Mouse (Mus musculus): ENCODE results near the gene Stk11. TPM values are rescaled to one million over a fixed set of nuclear protein-coding genes. Genes with fewer than 3 reads are reported as not detected.
A peak's percentile ranks its signal among the peaks of the same experiment; 100 is the strongest.

Stk11 gene
- polyA plus RNA-seq, 2 experiments: 30.1 to 133 TPM

- no peak overlapping the region for H3K4me2 ChIP-seq (replicated peaks; ENCODE audit: low read depth, low read length, severe bottlenecking)
- H3K4me3 ChIP-seq (replicated peaks; ENCODE audit: low read length): no peak overlapping the region
- DNase-seq (ENCODE audit: low spot score): no peak
- no peak for ATAC-seq (ENCODE audit: low FRiP score, low read depth)
- H3K27me3 ChIP-seq (ENCODE audit: control insufficient read depth, insufficient read depth, low read length): no peaks in the 10 kb centered on the region
- H3K9ac ChIP-seq (ENCODE audit: low read depth, low read length, severe bottlenecking): no peak overlapping the region
- WGBS: 82% methylated on average over 5 of the region's 5 CpGs
- H3K9me3 ChIP-seq (ENCODE audit: control insufficient read depth, low read length): no peaks in the 10 kb centered on the region
- H3K27ac ChIP-seq (replicated peaks; ENCODE audit: low read depth, low read length): no peak overlapping the region
- no peak for TF ChIP-seq POLR2A (IDR thresholded peaks at IDR 0.05; ENCODE audit: borderline replicate concordance, extremely low read depth, insufficient read depth, insufficient read length)
- H3K4me1 ChIP-seq (ENCODE audit: control insufficient read depth, insufficient read depth, low read length): peaks cover 19% of the 10 kb centered on the region
- H3K36me3 ChIP-seq (ENCODE audit: control insufficient read depth, insufficient read depth, low read length): peaks cover 9% of the 10 kb centered on the region
Measured at GRCm38 (mm10) chr10:80176270-80176834, 60.7 kb downstream of the Stk11 start.

GRCm38 (mm10) chr10:80177441-80178279 is 62.1 kb downstream of the Stk11 start:
- 76% methylated on average over 7 of the region's 7 CpGs for WGBS
- Histone ChIP-seq H3K4me1 (ENCODE audit: control insufficient read depth, insufficient read depth, low read length) (peaks cover 19% of the 10 kb centered on the region), H3K9me3 (ENCODE audit: control insufficient read depth, low read length) (no peaks in the 10 kb centered on the region), H3K9ac (ENCODE audit: low read depth, low read length, severe bottlenecking) (no peak overlapping the region), H3K27ac (replicated peaks; ENCODE audit: low read depth, low read length) (no peak overlapping the region), H3K27me3 (ENCODE audit: control insufficient read depth, insufficient read depth, low read length) (no peaks in the 10 kb centered on the region), H3K36me3 (ENCODE audit: control insufficient read depth, insufficient read depth, low read length) (0 out of 2 replicates have a peak, but pooled peaks cover 7% of the 10 kb centered on the region), H3K4me2 (replicated peaks; ENCODE audit: low read depth, low read length, severe bottlenecking) (no peak overlapping the region), H3K4me3 (replicated peaks; ENCODE audit: low read length) (no peak overlapping the region)
- DNase-seq (ENCODE audit: low spot score): no peak
- no peak for ATAC-seq (ENCODE audit: low FRiP score, low read depth)
- TF ChIP-seq POLR2A (IDR thresholded peaks at IDR 0.05; ENCODE audit: borderline replicate concordance, extremely low read depth, insufficient read depth, insufficient read length): no peak

GRCm38 (mm10) chr10:80179068-80180051 is 63.8 kb downstream of the Stk11 start, which contains the start of gene Efna2:
Efna2 (plus strand) TSS chr10:80179482.
- H3K9ac ChIP-seq (ENCODE audit: low read depth, low read length, severe bottlenecking): peak within 1 kb of the TSS; percentile 94
- 5% methylated on average over 35 of the region's 106 CpGs for WGBS
- peak within 1 kb of the TSS; percentile 81 for H3K4me3 ChIP-seq (replicated peaks; ENCODE audit: low read length)
- no peak for TF ChIP-seq POLR2A (IDR thresholded peaks at IDR 0.05; ENCODE audit: borderline replicate concordance, extremely low read depth, insufficient read depth, insufficient read length)
- H3K36me3 ChIP-seq (ENCODE audit: control insufficient read depth, insufficient read depth, low read length): 0 out of 2 replicates have a peak, but pooled peaks cover 15% of the 10 kb centered on the region
- peak; percentile 80 for ATAC-seq (ENCODE audit: low FRiP score, low read depth)
- DNase-seq (ENCODE audit: low spot score): peak; percentile 63
- H3K27ac ChIP-seq (replicated peaks; ENCODE audit: low read depth, low read length): peak within 1 kb of the TSS; percentile 74
- H3K27me3 ChIP-seq (ENCODE audit: control insufficient read depth, insufficient read depth, low read length): no peaks in the 10 kb centered on the region
- peak within 1 kb of the TSS; percentile 91 for H3K4me2 ChIP-seq (replicated peaks; ENCODE audit: low read depth, low read length, severe bottlenecking)
- H3K4me1 ChIP-seq (ENCODE audit: control insufficient read depth, insufficient read depth, low read length): peaks cover 17% of the 10 kb centered on the region
- H3K9me3 ChIP-seq (ENCODE audit: control insufficient read depth, low read length): no peaks in the 10 kb centered on the region

Other genes with a start within 250 kb of the Stk11 start
Only the 30 nearest of the 35 such genes appear.
- gene Cfd, start 224.9 kb upstream of the Stk11 start, polyA plus RNA-seq (2012; rRNA removed): 1.1 and 2.3 TPM in 2 replicates
- not detected in 2 replicates for gene Cfd, start 224.9 kb upstream of the Stk11 start, polyA plus RNA-seq (2014; fragmentation: Nextera tagmentation; extraction: Ambion mirVana)
- 54.6 and 73.8 TPM in 2 replicates for gene Med16, start 206.9 kb upstream of the Stk11 start, polyA plus RNA-seq (2012; rRNA removed)
- 33.4 and 38.3 TPM in 2 replicates for gene Med16, start 206.9 kb upstream of the Stk11 start, polyA plus RNA-seq (2014; fragmentation: Nextera tagmentation; extraction: Ambion mirVana)
- not detected in 2 replicates for gene Gm26602, start 204.9 kb upstream of the Stk11 start, polyA plus RNA-seq (2012; rRNA removed)
- gene Gm26602, start 204.9 kb upstream of the Stk11 start, polyA plus RNA-seq (2014; fragmentation: Nextera tagmentation; extraction: Ambion mirVana): 6.6 TPM in 1 of 2 replicates, not detected in the other
- 2.5 and 2.8 TPM in 2 replicates for gene Kiss1r, start 198.8 kb upstream of the Stk11 start, polyA plus RNA-seq (2012; rRNA removed)
- 0.17 and 0.26 TPM in 2 replicates for gene Kiss1r, start 198.8 kb upstream of the Stk11 start, polyA plus RNA-seq (2014; fragmentation: Nextera tagmentation; extraction: Ambion mirVana)
- gene R3hdm4, start 194.6 kb upstream of the Stk11 start, polyA plus RNA-seq (2012; rRNA removed): 158 and 219 TPM in 2 replicates
- gene R3hdm4, start 194.6 kb upstream of the Stk11 start, polyA plus RNA-seq (2014; fragmentation: Nextera tagmentation; extraction: Ambion mirVana): 141 and 152 TPM in 2 replicates
- 8.6 and 12.6 TPM in 2 replicates for gene Arid3a, start 188.8 kb upstream of the Stk11 start, polyA plus RNA-seq (2012; rRNA removed)
- gene Arid3a, start 188.8 kb upstream of the Stk11 start, polyA plus RNA-seq (2014; fragmentation: Nextera tagmentation; extraction: Ambion mirVana): 4.8 and 5.0 TPM in 2 replicates
- 58.7 and 78.5 TPM in 2 replicates for gene Wdr18, start 155.7 kb upstream of the Stk11 start, polyA plus RNA-seq (2012; rRNA removed)
- 99.8 and 106 TPM in 2 replicates for gene Wdr18, start 155.7 kb upstream of the Stk11 start, polyA plus RNA-seq (2014; fragmentation: Nextera tagmentation; extraction: Ambion mirVana)
- gene Grin3b, start 145.1 kb upstream of the Stk11 start, polyA plus RNA-seq (2012; rRNA removed): 0.72 and 0.76 TPM in 2 replicates
- 0.23 and 0.55 TPM in 2 replicates for gene Grin3b, start 145.1 kb upstream of the Stk11 start, polyA plus RNA-seq (2014; fragmentation: Nextera tagmentation; extraction: Ambion mirVana)
- gene Tmem259, start 131.5 kb upstream of the Stk11 start, polyA plus RNA-seq (2012; rRNA removed): 260 and 379 TPM in 2 replicates
- 24.5 and 25.2 TPM in 2 replicates for gene Tmem259, start 131.5 kb upstream of the Stk11 start, polyA plus RNA-seq (2014; fragmentation: Nextera tagmentation; extraction: Ambion mirVana)
- gene Cnn2, start 127.2 kb upstream of the Stk11 start, polyA plus RNA-seq (2012; rRNA removed): 133 and 173 TPM in 2 replicates
- 273 and 290 TPM in 2 replicates for gene Cnn2, start 127.2 kb upstream of the Stk11 start, polyA plus RNA-seq (2014; fragmentation: Nextera tagmentation; extraction: Ambion mirVana)
- 6.2 and 8.0 TPM in 2 replicates for gene Abca7, start 119.3 kb upstream of the Stk11 start, polyA plus RNA-seq (2012; rRNA removed)
- 2.2 and 2.4 TPM in 2 replicates for gene Abca7, start 119.3 kb upstream of the Stk11 start, polyA plus RNA-seq (2014; fragmentation: Nextera tagmentation; extraction: Ambion mirVana)
- 12.8 and 14.4 TPM in 2 replicates for gene Arhgap45, start 99.2 kb upstream of the Stk11 start, polyA plus RNA-seq (2012; rRNA removed)
- gene Arhgap45, start 99.2 kb upstream of the Stk11 start, polyA plus RNA-seq (2014; fragmentation: Nextera tagmentation; extraction: Ambion mirVana): 3.4 and 5.7 TPM in 2 replicates
- 287 and 350 TPM in 2 replicates for gene Polr2e, start 76.0 kb upstream of the Stk11 start, polyA plus RNA-seq (2012; rRNA removed)
- gene Polr2e, start 76.0 kb upstream of the Stk11 start, polyA plus RNA-seq (2014; fragmentation: Nextera tagmentation; extraction: Ambion mirVana): 247 and 248 TPM in 2 replicates
- gene Gpx4, start 68.6 kb upstream of the Stk11 start, polyA plus RNA-seq (2012; rRNA removed): 372 and 379 TPM in 2 replicates
- gene Gpx4, start 68.6 kb upstream of the Stk11 start, polyA plus RNA-seq (2014; fragmentation: Nextera tagmentation; extraction: Ambion mirVana): 466 and 493 TPM in 2 replicates
- 24.9 and 29.5 TPM in 2 replicates for gene Sbno2, start 10.2 kb upstream of the Stk11 start, polyA plus RNA-seq (2012; rRNA removed)
- gene Sbno2, start 10.2 kb upstream of the Stk11 start, polyA plus RNA-seq (2014; fragmentation: Nextera tagmentation; extraction: Ambion mirVana): 15.3 and 16.8 TPM in 2 replicates
- gene Atp5d, start 22.8 kb downstream of the Stk11 start, polyA plus RNA-seq (2012; rRNA removed): 449 and 577 TPM in 2 replicates
- gene Atp5d, start 22.8 kb downstream of the Stk11 start, polyA plus RNA-seq (2014; fragmentation: Nextera tagmentation; extraction: Ambion mirVana): 477 TPM in 2 replicates
- 28.9 and 36.0 TPM in 2 replicates for gene Cbarp, start 25.0 kb downstream of the Stk11 start, polyA plus RNA-seq (2012; rRNA removed)
- 7.5 and 9.3 TPM in 2 replicates for gene Cbarp, start 25.0 kb downstream of the Stk11 start, polyA plus RNA-seq (2014; fragmentation: Nextera tagmentation; extraction: Ambion mirVana)
- 108 and 161 TPM in 2 replicates for gene Midn, start 32.5 kb downstream of the Stk11 start, polyA plus RNA-seq (2012; rRNA removed)
- gene Midn, start 32.5 kb downstream of the Stk11 start, polyA plus RNA-seq (2014; fragmentation: Nextera tagmentation; extraction: Ambion mirVana): 33.4 and 39.6 TPM in 2 replicates
- 286 and 289 TPM in 2 replicates for gene Cirbp, start 50.2 kb downstream of the Stk11 start, polyA plus RNA-seq (2012; rRNA removed)
- gene Cirbp, start 50.2 kb downstream of the Stk11 start, polyA plus RNA-seq (2014; fragmentation: Nextera tagmentation; extraction: Ambion mirVana): 101 and 106 TPM in 2 replicates
- 10.9 and 15.5 TPM in 2 replicates for gene 1600002K03Rik, start 57.1 kb downstream of the Stk11 start, polyA plus RNA-seq (2012; rRNA removed)
- gene 1600002K03Rik, start 57.1 kb downstream of the Stk11 start, polyA plus RNA-seq (2014; fragmentation: Nextera tagmentation; extraction: Ambion mirVana): 8.5 and 12.8 TPM in 2 replicates
- 41.7 and 67.7 TPM in 2 replicates for gene Efna2, start 63.7 kb downstream of the Stk11 start, polyA plus RNA-seq (2012; rRNA removed)
- gene Efna2, start 63.7 kb downstream of the Stk11 start, polyA plus RNA-seq (2014; fragmentation: Nextera tagmentation; extraction: Ambion mirVana): 31.5 and 38.6 TPM in 2 replicates
- 91.5 and 93.4 TPM in 2 replicates for gene Mum1, start 110.6 kb downstream of the Stk11 start, polyA plus RNA-seq (2012; rRNA removed)
- 50.1 and 57.3 TPM in 2 replicates for gene Mum1, start 110.6 kb downstream of the Stk11 start, polyA plus RNA-seq (2014; fragmentation: Nextera tagmentation; extraction: Ambion mirVana)
- 338 and 449 TPM in 2 replicates for gene Ndufs7, start 133.3 kb downstream of the Stk11 start, polyA plus RNA-seq (2012; rRNA removed)
- gene Ndufs7, start 133.3 kb downstream of the Stk11 start, polyA plus RNA-seq (2014; fragmentation: Nextera tagmentation; extraction: Ambion mirVana): 349 and 366 TPM in 2 replicates
- 74.1 and 80.5 TPM in 2 replicates for gene Gamt, start 145.2 kb downstream of the Stk11 start, polyA plus RNA-seq (2012; rRNA removed)
- 75.7 and 90.8 TPM in 2 replicates for gene Gamt, start 145.2 kb downstream of the Stk11 start, polyA plus RNA-seq (2014; fragmentation: Nextera tagmentation; extraction: Ambion mirVana)
- 243 and 272 TPM in 2 replicates for gene Dazap1, start 145.7 kb downstream of the Stk11 start, polyA plus RNA-seq (2012; rRNA removed)
- 46.1 and 50.7 TPM in 2 replicates for gene Dazap1, start 145.7 kb downstream of the Stk11 start, polyA plus RNA-seq (2014; fragmentation: Nextera tagmentation; extraction: Ambion mirVana)
- gene Rps15, start 176.7 kb downstream of the Stk11 start, polyA plus RNA-seq (2012; rRNA removed): 3,060 and 3,829 TPM in 2 replicates
- 1,091 and 1,173 TPM in 2 replicates for gene Rps15, start 176.7 kb downstream of the Stk11 start, polyA plus RNA-seq (2014; fragmentation: Nextera tagmentation; extraction: Ambion mirVana)
- gene Apc2, start 180.2 kb downstream of the Stk11 start, polyA plus RNA-seq (2012; rRNA removed): 2.5 and 3.3 TPM in 2 replicates
- gene Apc2, start 180.2 kb downstream of the Stk11 start, polyA plus RNA-seq (2014; fragmentation: Nextera tagmentation; extraction: Ambion mirVana): 1.5 and 1.8 TPM in 2 replicates
- 45.1 and 46.7 TPM in 2 replicates for gene 2310011J03Rik, start 204.7 kb downstream of the Stk11 start, polyA plus RNA-seq (2012; rRNA removed)
- 45.1 and 46.1 TPM in 2 replicates for gene 2310011J03Rik, start 204.7 kb downstream of the Stk11 start, polyA plus RNA-seq (2014; fragmentation: Nextera tagmentation; extraction: Ambion mirVana)
- gene Pcsk4, start 213.7 kb downstream of the Stk11 start, polyA plus RNA-seq (2012; rRNA removed): 7.8 and 10.7 TPM in 2 replicates
- gene Pcsk4, start 213.7 kb downstream of the Stk11 start, polyA plus RNA-seq (2014; fragmentation: Nextera tagmentation; extraction: Ambion mirVana): 4.2 and 5.9 TPM in 2 replicates
- gene Reep6, start 214.2 kb downstream of the Stk11 start, polyA plus RNA-seq (2012; rRNA removed): 3.9 TPM in 2 replicates
- gene Reep6, start 214.2 kb downstream of the Stk11 start, polyA plus RNA-seq (2014; fragmentation: Nextera tagmentation; extraction: Ambion mirVana): 9.9 and 10.5 TPM in 2 replicates

Data from limb, embryonic 14.5 days (tissue).